Mouse (Mus musculus): ENCODE data around the gene Xylt1. TPM values are rescaled to one million over a fixed set of nuclear protein-coding genes. Genes with fewer than 3 reads are reported as not detected.

Xylt1 gene
- polyA plus RNA-seq, 1 experiment: 2.7 TPM

- 66% methylated on average over 4 of the region's 4 CpGs for WGBS
- Histone ChIP-seq H3K4me1 (ENCODE audit: control insufficient read depth, insufficient read depth, low read length) (no peaks in the 10 kb centered on the region), H3K4me3 (replicated peaks; ENCODE audit: extremely low read depth, low read depth, low read length) (no peak overlapping the region)
- TF ChIP-seq CTCF (IDR thresholded peaks at IDR 0.05; ENCODE audit: insufficient read depth, low read length) (no peak), POLR2A (IDR thresholded peaks at IDR 0.05; ENCODE audit: borderline replicate concordance, extremely low read depth, low read depth, low read length) (no peak)
- DNase-seq: no peak
These were observed 318.7 kb downstream of the Xylt1 start for GRCm38 (mm10) chr7:117699343-117699985.

GRCm38 (mm10) chr7:117700066-117700465 lies 319.3 kb downstream of the Xylt1 start:
- TF ChIP-seq POLR2A (IDR thresholded peaks at IDR 0.05; ENCODE audit: borderline replicate concordance, extremely low read depth, low read depth, low read length) (no peak), CTCF (IDR thresholded peaks at IDR 0.05; ENCODE audit: insufficient read depth, low read length) (no peak)
- Histone ChIP-seq H3K4me1 (ENCODE audit: control insufficient read depth, insufficient read depth, low read length) (no peaks in the 10 kb centered on the region), H3K4me3 (replicated peaks; ENCODE audit: extremely low read depth, low read depth, low read length) (no peak overlapping the region)
- DNase-seq: no peak
- WGBS: 66% methylated on average over 6 of the region's 6 CpGs

- no peaks in the 10 kb centered on the region for H3K4me1 ChIP-seq (ENCODE audit: control insufficient read depth, insufficient read depth, low read length)
- 54% methylated on average over 10 of the region's 10 CpGs for WGBS
These were observed 329.3 kb downstream of the Xylt1 start for GRCm38 (mm10) chr7:117709901-117710607.

GRCm38 (mm10) chr7:117716876-117717408 lies 336.2 kb downstream of the Xylt1 start:
- TF ChIP-seq CTCF (IDR thresholded peaks at IDR 0.05; ENCODE audit: insufficient read depth, low read length): no peak
- no peak for TF ChIP-seq POLR2A (IDR thresholded peaks at IDR 0.05; ENCODE audit: borderline replicate concordance, extremely low read depth, low read depth, low read length)
- Histone ChIP-seq H3K4me3 (replicated peaks; ENCODE audit: extremely low read depth, low read depth, low read length) (no peak overlapping the region), H3K4me1 (ENCODE audit: control insufficient read depth, insufficient read depth, low read length) (no peaks in the 10 kb centered on the region)
- DNase-seq: no peak
- 78% methylated on average over 5 of the region's 5 CpGs for WGBS

More at GRCm38 (mm10) chr7:117709901-117710607, 329.3 kb downstream of the Xylt1 start:
- DNase-seq: no peak
- no peak overlapping the region for H3K4me3 ChIP-seq (replicated peaks; ENCODE audit: extremely low read depth, low read depth, low read length)
- no peak for TF ChIP-seq CTCF (IDR thresholded peaks at IDR 0.05; ENCODE audit: insufficient read depth, low read length)
- no peak for TF ChIP-seq POLR2A (IDR thresholded peaks at IDR 0.05; ENCODE audit: borderline replicate concordance, extremely low read depth, low read depth, low read length)

GRCm38 (mm10) chr7:117720426-117720825 lies 339.6 kb downstream of the Xylt1 start:
- Histone ChIP-seq H3K4me3 (replicated peaks; ENCODE audit: extremely low read depth, low read depth, low read length) (no peak overlapping the region), H3K4me1 (ENCODE audit: control insufficient read depth, insufficient read depth, low read length) (no peaks in the 10 kb centered on the region)
- 56% methylated on average over 6 of the region's 6 CpGs for WGBS
- no peak for DNase-seq
- TF ChIP-seq POLR2A (IDR thresholded peaks at IDR 0.05; ENCODE audit: borderline replicate concordance, extremely low read depth, low read depth, low read length): no peak
- TF ChIP-seq CTCF (IDR thresholded peaks at IDR 0.05; ENCODE audit: insufficient read depth, low read length): no peak
